Mouse (Mus musculus): ENCODE measurements around the gene Gas2l1. TPM values are rescaled to one million over a fixed set of nuclear protein-coding genes. Genes with fewer than 3 reads are reported as not detected.

Gas2l1 gene
- polyA plus RNA-seq, 2 experiments from 2014 or later, result 0.35 to 0.71 TPM

- no peak for ATAC-seq
Observed at GRCm38 (mm10) chr11:5064282-5065055, 658 bp downstream of the Gas2l1 start.

GRCm38 (mm10) chr11:5063561-5064281 is 1.4 kb downstream of the Gas2l1 start:
- no peak for ATAC-seq

GRCm38 (mm10) chr11:5062860-5063505 is 2.1 kb downstream of the Gas2l1 start:
- ATAC-seq, result no peak

GRCm38 (mm10) chr11:5062326-5062725 is 2.8 kb downstream of the Gas2l1 start:
- ATAC-seq, result no peak

GRCm38 (mm10) chr11:5061413-5062139 is 3.6 kb downstream of the Gas2l1 start:
- peak; percentile 72 for ATAC-seq

- ATAC-seq, result no peak
Observed at GRCm38 (mm10) chr11:5060756-5061412, 4.2 kb downstream of the Gas2l1 start.

GRCm38 (mm10) chr11:5059704-5060156 is 5.4 kb downstream of the Gas2l1 start:
- no peak for ATAC-seq

GRCm38 (mm10) chr11:5059230-5059629 is 5.9 kb downstream of the Gas2l1 start:
- ATAC-seq, result no peak

- no peak for ATAC-seq
Observed at GRCm38 (mm10) chr11:5058783-5059182, 6.3 kb downstream of the Gas2l1 start.

- peak; percentile 27 for ATAC-seq
Observed at GRCm38 (mm10) chr11:5057856-5058641, 7.1 kb downstream of the Gas2l1 start, which contains the start of gene Rasl10a. TSS of gene Rasl10a (plus strand) at chr11:5058128.

- no peak for ATAC-seq
Observed at GRCm38 (mm10) chr11:5057541-5057855, 7.6 kb downstream of the Gas2l1 start.

GRCm38 (mm10) chr11:5057064-5057463 is 8.1 kb downstream of the Gas2l1 start:
- no peak for ATAC-seq

GRCm38 (mm10) chr11:5055945-5056938 is 8.9 kb downstream of the Gas2l1 start:
- ATAC-seq, result no peak

- ATAC-seq, result no peak
Observed at GRCm38 (mm10) chr11:5054874-5055273, 10.3 kb downstream of the Gas2l1 start.

- no peak for ATAC-seq
Observed at GRCm38 (mm10) chr11:5054151-5054550, 11.0 kb downstream of the Gas2l1 start.

GRCm38 (mm10) chr11:5052200-5052854 is 12.8 kb downstream of the Gas2l1 start:
- no peak for ATAC-seq

GRCm38 (mm10) chr11:5051629-5052028 is 13.5 kb downstream of the Gas2l1 start:
- ATAC-seq, result no peak

GRCm38 (mm10) chr11:5046321-5046926 is 18.7 kb downstream of the Gas2l1 start:
- ATAC-seq, result no peak

Measured in CD4-positive, CD25-positive, alpha-beta regulatory T cell, adult 4 months (primary cell).